Mouse (Mus musculus): ENCODE measurements around the gene Bcar1. TPM values are rescaled to one million over a fixed set of nuclear protein-coding genes. Genes with fewer than 3 reads are reported as not detected.

Bcar1 gene
- polyA plus RNA-seq, 1 experiment from 2014 or later = 61.1 TPM

GRCm38 (mm10) chr8:111717866-111718265, 25.7 kb downstream of the Bcar1 start:
- H3K27ac ChIP-seq (replicated peaks) = peak overlapping the region; percentile 74; the same call in 1 of the 2 replicates
- no peak overlapping the region for H3K4me3 ChIP-seq
- 74% methylated on average over 6 of the region's 6 CpGs for WGBS
- peaks cover 30% of the 10 kb centered on the region for H3K4me1 ChIP-seq
- H3K9me3 ChIP-seq = no peaks in the 10 kb centered on the region
- no peaks in the 10 kb centered on the region for H3K27me3 ChIP-seq (replicated peaks; ENCODE audit: low read depth, poor library complexity, severe bottlenecking)
- DNase-seq (ENCODE audit: low spot score) = no peak
- H3K36me3 ChIP-seq (replicated peaks) = peaks cover 85% of the 10 kb centered on the region

- H3K36me3 ChIP-seq (replicated peaks) = peaks cover 89% of the 10 kb centered on the region
- peak overlapping the region; percentile 74 for H3K27ac ChIP-seq (replicated peaks)
Observed at GRCm38 (mm10) chr8:111717488-111717792, 26.2 kb downstream of the Bcar1 start.

GRCm38 (mm10) chr8:111716603-111717487, 26.8 kb downstream of the Bcar1 start:
- 0 out of 2 replicates have a peak overlapping the region, but pooled peaks have one; percentile 9 for H3K4me3 ChIP-seq
- no peaks in the 10 kb centered on the region for H3K9me3 ChIP-seq
- peak overlapping the region; percentile 74 for H3K27ac ChIP-seq (replicated peaks)
- peaks cover 30% of the 10 kb centered on the region for H3K4me1 ChIP-seq
- WGBS = 39% methylated on average over 10 of the region's 10 CpGs
- DNase-seq (ENCODE audit: low spot score) = no peak
- peaks cover 95% of the 10 kb centered on the region for H3K36me3 ChIP-seq (replicated peaks)
- H3K27me3 ChIP-seq (replicated peaks; ENCODE audit: low read depth, poor library complexity, severe bottlenecking) = no peaks in the 10 kb centered on the region

More at GRCm38 (mm10) chr8:111717488-111717792, 26.2 kb downstream of the Bcar1 start:
- H3K4me3 ChIP-seq = no peak overlapping the region
- no peaks in the 10 kb centered on the region for H3K9me3 ChIP-seq
- DNase-seq (ENCODE audit: low spot score) = no peak
- WGBS = 73% methylated on average over 4 of the region's 4 CpGs
- H3K4me1 ChIP-seq = peaks cover 30% of the 10 kb centered on the region
- H3K27me3 ChIP-seq (replicated peaks; ENCODE audit: low read depth, poor library complexity, severe bottlenecking) = no peaks in the 10 kb centered on the region

- Histone ChIP-seq H3K4me1 (peaks cover 28% of the 10 kb centered on the region), H3K4me3 (no peak overlapping the region), H3K27me3 (replicated peaks; ENCODE audit: low read depth, poor library complexity, severe bottlenecking) (no peaks in the 10 kb centered on the region), H3K27ac (replicated peaks) (0 out of 2 replicates have a peak overlapping the region, but pooled peaks have one; percentile 21), H3K9me3 (no peaks in the 10 kb centered on the region), H3K36me3 (replicated peaks) (peaks cover 98% of the 10 kb centered on the region)
- WGBS = 88% methylated on average over 13 of the region's 13 CpGs
- DNase-seq (ENCODE audit: low spot score) = no peak
Observed at GRCm38 (mm10) chr8:111715514-111715913, 28.1 kb downstream of the Bcar1 start.

GRCm38 (mm10) chr8:111714295-111714694, 29.3 kb downstream of the Bcar1 start:
- WGBS = 95% methylated on average over 12 of the region's 12 CpGs
- peaks cover 30% of the 10 kb centered on the region for H3K4me1 ChIP-seq
- DNase-seq (ENCODE audit: low spot score) = no peak
- no peaks in the 10 kb centered on the region for H3K9me3 ChIP-seq
- H3K36me3 ChIP-seq (replicated peaks) = peaks cover 98% of the 10 kb centered on the region
- no peaks in the 10 kb centered on the region for H3K27me3 ChIP-seq (replicated peaks; ENCODE audit: low read depth, poor library complexity, severe bottlenecking)
- H3K27ac ChIP-seq (replicated peaks) = no peak overlapping the region
- H3K4me3 ChIP-seq = no peak overlapping the region

GRCm38 (mm10) chr8:111713817-111714216, 29.8 kb downstream of the Bcar1 start:
- H3K4me1 ChIP-seq = peaks cover 33% of the 10 kb centered on the region
- H3K4me3 ChIP-seq = no peak overlapping the region
- H3K27ac ChIP-seq (replicated peaks) = no peak overlapping the region
- WGBS = 94% methylated on average over 25 of the region's 25 CpGs
- H3K36me3 ChIP-seq (replicated peaks) = peaks cover 98% of the 10 kb centered on the region
- no peak for DNase-seq (ENCODE audit: low spot score)
- H3K9me3 ChIP-seq = no peaks in the 10 kb centered on the region
- H3K27me3 ChIP-seq (replicated peaks; ENCODE audit: low read depth, poor library complexity, severe bottlenecking) = no peaks in the 10 kb centered on the region

GRCm38 (mm10) chr8:111713291-111713690, 30.3 kb downstream of the Bcar1 start:
- 91% methylated on average over 11 of the region's 11 CpGs for WGBS
- H3K4me1 ChIP-seq = peaks cover 38% of the 10 kb centered on the region
- no peak for DNase-seq (ENCODE audit: low spot score)
- H3K4me3 ChIP-seq = no peak overlapping the region
- no peaks in the 10 kb centered on the region for H3K9me3 ChIP-seq
- peaks cover 100% of the 10 kb centered on the region for H3K36me3 ChIP-seq (replicated peaks)
- H3K27me3 ChIP-seq (replicated peaks; ENCODE audit: low read depth, poor library complexity, severe bottlenecking) = no peaks in the 10 kb centered on the region
- H3K27ac ChIP-seq (replicated peaks) = no peak overlapping the region

- peaks cover 32% of the 10 kb centered on the region for H3K4me1 ChIP-seq
- no peaks in the 10 kb centered on the region for H3K27me3 ChIP-seq (replicated peaks; ENCODE audit: low read depth, poor library complexity, severe bottlenecking)
- WGBS = 79% methylated on average over 6 of the region's 6 CpGs
- no peaks in the 10 kb centered on the region for H3K9me3 ChIP-seq
- DNase-seq (ENCODE audit: low spot score) = peak; percentile 66
- H3K27ac ChIP-seq (replicated peaks) = no peak overlapping the region
- H3K36me3 ChIP-seq (replicated peaks) = peaks cover 100% of the 10 kb centered on the region
- no peak overlapping the region for H3K4me3 ChIP-seq
Observed at GRCm38 (mm10) chr8:111712588-111712987, 31.0 kb downstream of the Bcar1 start.

- no peaks in the 10 kb centered on the region for H3K9me3 ChIP-seq
- 88% methylated on average over 9 of the region's 9 CpGs for WGBS
- H3K4me1 ChIP-seq = peaks cover 28% of the 10 kb centered on the region
- peaks cover 99% of the 10 kb centered on the region for H3K36me3 ChIP-seq (replicated peaks)
- no peak overlapping the region for H3K27ac ChIP-seq (replicated peaks)
- no peak overlapping the region for H3K4me3 ChIP-seq
- no peaks in the 10 kb centered on the region for H3K27me3 ChIP-seq (replicated peaks; ENCODE audit: low read depth, poor library complexity, severe bottlenecking)
- no peak for DNase-seq (ENCODE audit: low spot score)
Observed at GRCm38 (mm10) chr8:111712135-111712534, 31.5 kb downstream of the Bcar1 start.

GRCm38 (mm10) chr8:111710777-111711485, 32.7 kb downstream of the Bcar1 start:
- DNase-seq (ENCODE audit: low spot score) = no peak
- H3K4me1 ChIP-seq = peaks cover 16% of the 10 kb centered on the region
- WGBS = 92% methylated on average over 20 of the region's 20 CpGs
- H3K9me3 ChIP-seq = no peaks in the 10 kb centered on the region
- H3K36me3 ChIP-seq (replicated peaks) = peaks cover 87% of the 10 kb centered on the region
- no peak overlapping the region for H3K4me3 ChIP-seq
- no peaks in the 10 kb centered on the region for H3K27me3 ChIP-seq (replicated peaks; ENCODE audit: low read depth, poor library complexity, severe bottlenecking)
- H3K27ac ChIP-seq (replicated peaks) = no peak overlapping the region

GRCm38 (mm10) chr8:111709223-111709622, 34.4 kb downstream of the Bcar1 start:
- 85% methylated on average over 1 of the region's 1 CpGs for WGBS
- Histone ChIP-seq H3K9me3 (no peaks in the 10 kb centered on the region), H3K27me3 (replicated peaks; ENCODE audit: low read depth, poor library complexity, severe bottlenecking) (no peaks in the 10 kb centered on the region), H3K27ac (replicated peaks) (no peak overlapping the region), H3K4me1 (peaks cover 15% of the 10 kb centered on the region), H3K4me3 (no peak overlapping the region), H3K36me3 (replicated peaks) (peaks cover 70% of the 10 kb centered on the region)
- DNase-seq (ENCODE audit: low spot score) = no peak

- WGBS = 85% methylated on average over 6 of the region's 6 CpGs
- peaks cover 60% of the 10 kb centered on the region for H3K36me3 ChIP-seq (replicated peaks)
Observed at GRCm38 (mm10) chr8:111708265-111708664, 35.3 kb downstream of the Bcar1 start.

More at GRCm38 (mm10) chr8:111708265-111708664, 35.3 kb downstream of the Bcar1 start:
- Histone ChIP-seq H3K9me3 (no peaks in the 10 kb centered on the region), H3K4me3 (no peak overlapping the region), H3K27me3 (replicated peaks; ENCODE audit: low read depth, poor library complexity, severe bottlenecking) (no peaks in the 10 kb centered on the region), H3K27ac (replicated peaks) (0 out of 2 replicates have a peak overlapping the region, but pooled peaks have one; percentile 45), H3K4me1 (peaks cover 15% of the 10 kb centered on the region)
- DNase-seq (ENCODE audit: low spot score) = no peak

Measured in embryonic facial prominence, embryonic 10.5 days (tissue).